Mouse (Mus musculus) kidney, adult 11 months (tissue): ENCODE data around the gene Cmss1.
A peak's percentile ranks its signal among the peaks of the same experiment; 100 is the strongest.

Experiments used
- DNase-seq: peaks from one replicate; pipeline ENCODE4 v3.0.0; 2022

Cmss1 gene

GRCm38 (mm10) chr16:57421680-57422417 is 184.8 kb downstream of the Cmss1 start:
- peak; percentile 11 for DNase-seq

GRCm38 (mm10) chr16:57420773-57421556 is 185.7 kb downstream of the Cmss1 start:
- DNase-seq: peak; percentile 31

GRCm38 (mm10) chr16:57419881-57420280 is 186.8 kb downstream of the Cmss1 start:
- no peak for DNase-seq

DNA sequence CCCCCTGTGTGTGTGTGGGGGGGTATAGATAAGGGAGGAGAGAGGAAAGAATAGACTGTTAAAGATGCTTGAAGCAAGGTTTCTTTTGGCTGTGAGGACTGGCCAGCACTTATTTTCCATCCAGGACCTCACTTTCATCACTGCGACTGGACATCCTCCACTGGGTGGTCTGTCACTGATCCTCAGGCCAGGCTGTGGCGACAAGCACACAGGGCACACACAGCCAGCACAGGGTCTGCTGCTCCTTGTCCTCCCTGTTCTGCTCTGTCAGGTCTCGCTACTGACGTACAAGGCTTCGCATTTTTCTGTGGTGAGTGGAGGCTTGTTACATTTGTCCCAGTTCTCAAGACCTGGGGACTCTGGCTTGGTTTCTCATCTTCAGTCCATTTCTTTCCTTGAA is 187.3 kb downstream of the Cmss1 start:
- no peak for DNase-seq

GRCm38 (mm10) chr16:57417955-57418354 is 188.7 kb downstream of the Cmss1 start:
- DNase-seq: no peak

DNA sequence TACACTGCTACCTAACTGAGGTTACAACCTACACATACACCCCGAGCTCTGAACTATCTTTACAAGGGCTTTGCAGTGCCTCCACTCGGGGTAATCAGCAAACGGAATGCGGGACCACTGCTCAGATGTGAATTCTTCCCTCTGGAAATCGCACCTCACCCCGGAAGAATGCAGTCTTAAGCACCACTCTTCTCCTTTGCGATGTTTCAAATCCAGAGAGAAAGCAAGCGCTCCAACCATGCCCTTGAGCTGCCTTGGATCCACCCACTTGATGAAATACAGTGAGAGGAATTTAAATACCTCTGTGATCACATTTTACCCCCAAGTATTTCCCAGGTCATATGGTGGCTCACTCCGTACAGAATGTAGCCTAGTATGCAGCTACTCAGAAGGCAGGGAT is 189.6 kb downstream of the Cmss1 start:
- no peak for DNase-seq

DNA sequence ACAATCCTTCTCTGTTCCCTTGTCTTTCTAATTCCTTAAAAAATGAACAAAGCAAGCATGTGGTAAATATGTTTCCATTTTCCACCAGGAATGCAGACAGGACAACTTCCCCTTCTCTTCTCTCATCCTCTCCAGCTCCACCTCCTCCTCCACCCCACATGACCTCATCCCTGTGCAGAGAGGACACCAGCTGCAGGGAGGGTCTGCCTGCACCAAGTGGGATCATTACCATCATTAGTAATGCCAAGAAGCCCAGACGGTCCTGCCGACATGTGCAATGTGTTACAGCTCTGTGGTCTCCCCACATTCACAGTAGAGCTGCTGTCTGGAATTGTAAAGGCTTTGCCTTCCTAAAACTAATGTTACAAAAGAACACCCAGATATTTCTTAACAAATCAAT is 190.6 kb downstream of the Cmss1 start:
- no peak for DNase-seq

DNA sequence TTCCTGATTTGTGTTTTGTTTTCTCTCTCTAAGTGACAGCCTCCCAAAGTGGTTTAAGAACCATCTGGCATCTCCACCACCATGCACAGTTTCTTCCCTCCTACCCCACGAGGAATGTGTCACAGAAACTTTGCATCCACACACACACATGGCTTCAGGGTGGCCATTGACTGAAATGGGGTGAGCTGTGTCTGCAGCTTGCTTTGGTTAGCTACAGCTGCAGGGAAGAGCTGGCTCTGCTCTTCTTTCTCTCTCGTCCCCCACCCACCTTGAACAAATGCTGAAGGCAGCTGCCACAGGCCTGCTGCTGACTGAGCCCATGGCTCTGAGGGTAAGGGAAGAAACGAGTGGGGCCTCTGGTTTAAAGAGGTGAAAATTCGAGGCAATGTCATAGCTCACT is 193.9 kb downstream of the Cmss1 start:
- no peak for DNase-seq

DNA sequence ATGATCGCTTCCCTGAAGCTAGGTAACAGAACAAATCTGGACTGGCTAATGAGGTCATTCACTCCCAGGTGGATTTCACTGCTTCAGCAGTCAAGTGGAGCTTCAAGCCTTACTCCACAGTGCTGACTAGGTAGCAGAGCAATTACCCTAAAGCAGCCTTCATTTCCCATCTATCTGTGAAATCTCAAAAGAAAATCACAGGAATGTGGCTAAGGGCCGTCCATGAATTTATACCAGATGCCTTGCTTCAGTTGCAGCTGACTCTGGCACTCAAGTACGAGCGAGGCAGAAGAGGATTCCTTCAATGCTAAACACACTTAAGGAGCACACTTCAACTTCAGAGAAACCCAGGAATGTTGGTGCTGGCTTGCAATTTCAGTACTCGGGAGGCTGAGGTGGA is 202.8 kb downstream of the Cmss1 start:
- DNase-seq: no peak

DNA sequence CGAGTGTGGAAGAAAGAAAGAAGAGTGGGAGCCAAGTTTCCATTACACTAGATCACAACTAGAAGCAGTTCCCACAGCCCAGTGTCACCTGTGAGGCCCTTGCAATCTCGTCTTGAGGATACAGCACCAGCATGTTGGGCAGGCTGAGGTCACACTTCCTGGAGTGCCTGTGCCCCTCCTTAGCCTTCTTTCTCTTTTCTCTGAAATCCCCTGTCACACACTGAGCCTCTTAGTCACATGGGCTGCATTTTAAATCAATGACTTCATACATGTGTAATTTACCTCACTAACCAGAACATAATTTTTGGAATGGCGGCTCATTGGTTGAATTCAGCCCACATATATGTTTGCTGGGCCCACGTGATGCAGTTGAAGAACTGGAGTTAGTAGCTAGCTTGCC is 203.8 kb downstream of the Cmss1 start:
- DNase-seq: no peak

GRCm38 (mm10) chr16:57401702-57402101 is 205.0 kb downstream of the Cmss1 start:
- DNase-seq: no peak

DNA sequence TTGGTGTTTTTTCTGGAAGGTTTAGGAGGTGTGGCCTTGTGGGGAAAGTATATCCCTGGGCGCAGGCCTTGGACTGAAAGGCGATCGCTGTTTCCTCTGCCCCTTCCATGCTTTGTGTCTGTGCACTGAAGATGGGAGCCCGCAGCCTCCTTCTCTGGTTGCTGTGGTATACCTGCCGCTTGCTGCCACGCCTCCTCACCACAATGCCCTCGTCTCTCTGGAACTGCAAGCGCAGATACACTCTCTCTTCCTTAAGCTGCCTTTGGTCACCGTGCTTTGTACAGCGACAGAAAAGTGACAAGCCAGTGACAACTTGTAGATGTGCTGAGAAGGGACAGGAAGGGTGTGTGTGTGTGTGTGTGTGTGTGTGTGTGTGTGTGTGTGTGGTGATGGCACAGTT is 207.1 kb downstream of the Cmss1 start:
- DNase-seq: no peak

GRCm38 (mm10) chr16:57398387-57399214 is 208.1 kb downstream of the Cmss1 start:
- peak; percentile 50 for DNase-seq

GRCm38 (mm10) chr16:57397845-57398244 is 208.8 kb downstream of the Cmss1 start:
- no peak for DNase-seq

DNA sequence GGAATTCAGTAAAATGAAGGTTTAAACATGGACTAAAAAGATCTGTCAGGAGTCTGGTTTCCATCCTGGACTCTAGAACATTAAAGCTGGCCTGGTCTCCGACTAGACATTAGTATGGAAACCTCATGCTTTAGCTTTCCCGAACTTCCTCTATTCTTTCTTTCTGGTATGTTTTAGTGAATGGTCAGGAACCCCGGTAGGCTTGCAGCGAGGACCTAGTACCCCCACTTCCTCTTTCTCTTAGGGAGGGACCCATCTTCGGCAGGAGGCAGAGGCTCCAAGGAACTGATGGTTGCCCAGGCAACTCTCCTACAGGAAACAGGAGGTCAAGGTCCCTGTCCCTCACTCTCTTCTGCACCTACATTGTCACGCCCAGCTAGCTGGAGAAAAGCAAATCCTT is 210.4 kb downstream of the Cmss1 start:
- no peak for DNase-seq

GRCm38 (mm10) chr16:57393161-57393560 is 213.5 kb downstream of the Cmss1 start:
- DNase-seq: peak; percentile 31

DNA sequence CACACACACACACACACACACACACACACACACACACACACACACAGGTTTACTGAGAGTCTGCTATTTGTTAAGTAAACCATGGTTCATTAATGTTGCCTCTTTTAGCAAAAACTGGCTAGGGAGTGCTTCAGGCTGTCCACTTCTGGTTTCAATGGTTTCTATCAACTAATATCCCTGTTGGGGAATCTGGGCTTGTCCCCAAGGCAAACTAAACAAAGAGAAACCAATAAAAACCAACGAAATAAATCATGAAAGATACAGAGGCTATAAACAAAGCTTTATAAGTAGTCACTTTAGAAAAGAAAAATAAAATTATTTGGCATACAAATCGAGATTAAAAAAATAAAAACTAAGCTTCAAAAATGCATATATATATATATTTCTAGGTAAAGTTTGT is 214.2 kb downstream of the Cmss1 start:
- no peak for DNase-seq

- DNase-seq: peak; percentile 94
Observed at GRCm38 (mm10) chr16:57391171-57391570, 215.5 kb downstream of the Cmss1 start.

- DNase-seq: no peak
Observed at GRCm38 (mm10) chr16:57389566-57390251, 217.0 kb downstream of the Cmss1 start.

- no peak for DNase-seq
Observed at GRCm38 (mm10) chr16:57384274-57384673, 222.4 kb downstream of the Cmss1 start.

- DNase-seq: no peak
Observed at GRCm38 (mm10) chr16:57383266-57383971, 223.2 kb downstream of the Cmss1 start.

- no peak for DNase-seq
Observed at GRCm38 (mm10) chr16:57378631-57379330, 227.9 kb downstream of the Cmss1 start.
